Mouse (Mus musculus): ENCODE data around the gene Prkaca. TPM values are rescaled to one million over a fixed set of nuclear protein-coding genes. Genes with fewer than 3 reads are reported as not detected.

Prkaca gene
- polyA plus RNA-seq, 1 experiment from 2014 or later, result 163 TPM

MicroRNAs within 50 kb of the gene (microRNA counts, 519-probe panel; counts per million panel counts)
- microRNA mmu-miR-1199, result 31.7 counts per million

Small RNAs within 50 kb of the gene (microRNA-seq; reads per million reads assigned to microRNA genes)
- gene Gm44330, result not detected
- gene Gm44450, result not detected
- gene Mir1199, result 1.6 reads per million, percentile 4 among the genes with 10 or more reads in this experiment
- gene Mir8111, result 0.59 reads per million

Other genes with a start within 250 kb of the Prkaca start
- 31.9 and 35.4 TPM in 2 replicates for gene Adgre5, start 231.7 kb upstream of the Prkaca start, polyA plus RNA-seq (2015; fragmentation: Nextera tagmentation; extraction: Ambion mirVana)
- 17.8 and 18.8 TPM in 2 replicates for gene Adgrl1, start 72.9 kb upstream of the Prkaca start, polyA plus RNA-seq (2015; fragmentation: Nextera tagmentation; extraction: Ambion mirVana)
- 0.69 and 0.71 TPM in 2 replicates for gene Gm10644, start 17.8 kb upstream of the Prkaca start, polyA plus RNA-seq (2015; fragmentation: Nextera tagmentation; extraction: Ambion mirVana)
- 60.7 and 62.2 TPM in 2 replicates for gene Asf1b, start 17.5 kb upstream of the Prkaca start, polyA plus RNA-seq (2015; fragmentation: Nextera tagmentation; extraction: Ambion mirVana)
- 11.0 and 11.5 TPM in 2 replicates for gene Samd1, start 24.7 kb downstream of the Prkaca start, polyA plus RNA-seq (2015; fragmentation: Nextera tagmentation; extraction: Ambion mirVana)
- gene 1700067K01Rik, start 28.5 kb downstream of the Prkaca start, polyA plus RNA-seq (2015; fragmentation: Nextera tagmentation; extraction: Ambion mirVana), result 1.2 and 1.3 TPM in 2 replicates
- gene 2210011C24Rik, start 39.2 kb downstream of the Prkaca start, polyA plus RNA-seq (2015; fragmentation: Nextera tagmentation; extraction: Ambion mirVana), result 7.4 and 9.1 TPM in 2 replicates
- gene Palm3, start 48.5 kb downstream of the Prkaca start, polyA plus RNA-seq (2015; fragmentation: Nextera tagmentation; extraction: Ambion mirVana), result 14.8 and 15.1 TPM in 2 replicates
- 2.3 and 3.2 TPM in 2 replicates for gene Il27ra, start 69.6 kb downstream of the Prkaca start, polyA plus RNA-seq (2015; fragmentation: Nextera tagmentation; extraction: Ambion mirVana)
- gene Rln3, start 72.0 kb downstream of the Prkaca start, polyA plus RNA-seq (2015; fragmentation: Nextera tagmentation; extraction: Ambion mirVana), result not detected in 2 replicates
- gene Gm10643, start 92.1 kb downstream of the Prkaca start, polyA plus RNA-seq (2015; fragmentation: Nextera tagmentation; extraction: Ambion mirVana), result 1.2 and 1.6 TPM in 2 replicates
- gene Rfx1, start 93.8 kb downstream of the Prkaca start, polyA plus RNA-seq (2015; fragmentation: Nextera tagmentation; extraction: Ambion mirVana), result 10.5 and 10.7 TPM in 2 replicates
- 9.2 and 11.6 TPM in 2 replicates for gene Dcaf15, start 131.8 kb downstream of the Prkaca start, polyA plus RNA-seq (2015; fragmentation: Nextera tagmentation; extraction: Ambion mirVana)
- 0.21 and 1.4 TPM in 2 replicates for gene Podnl1, start 153.0 kb downstream of the Prkaca start, polyA plus RNA-seq (2015; fragmentation: Nextera tagmentation; extraction: Ambion mirVana)
- 22.0 and 28.7 TPM in 2 replicates for gene Cc2d1a, start 174.9 kb downstream of the Prkaca start, polyA plus RNA-seq (2015; fragmentation: Nextera tagmentation; extraction: Ambion mirVana)
- 1.7 and 2.0 TPM in 2 replicates for gene 4930432K21Rik, start 175.0 kb downstream of the Prkaca start, polyA plus RNA-seq (2015; fragmentation: Nextera tagmentation; extraction: Ambion mirVana)
- gene Nanos3, start 212.2 kb downstream of the Prkaca start, polyA plus RNA-seq (2015; fragmentation: Nextera tagmentation; extraction: Ambion mirVana), result 3.6 and 4.7 TPM in 2 replicates

All from kidney, embryonic 15.5 days (tissue).